Mouse (Mus musculus) neural tube, embryonic 14.5 days (tissue): ENCODE data around the gene Fgfr2. TPM values are rescaled to one million over a fixed set of nuclear protein-coding genes. Genes with fewer than 3 reads are reported as not detected.

Source experiments
- ATAC-seq: fragments of 200-750 bp; cut with Nextera tagmentation; 2 replicates; pipeline ENCODE4 v1.8.0; 2017; ENCODE audit warnings: low read depth, mild to moderate bottlenecking, moderate TSS enrichment, moderate library complexity
- H3K27ac ChIP-seq: fragments of 300-500 bp; sonication (generic); 2 replicates; pipeline ENCODE4 v1.5.1; 2014; ENCODE audit warnings: low read depth, mild to moderate bottlenecking, control low read depth, low read length, moderate library complexity, mixed read lengths
- H3K27me3 ChIP-seq: fragments of 300-500 bp; sonication (generic); 2 replicates; pipeline ENCODE4 v1.6.1; 2014; ENCODE audit warnings: low read length; ENCODE audit not compliant: control insufficient read depth, insufficient read depth
- H3K36me3 ChIP-seq: fragments of 300-500 bp; sonication (generic); 2 replicates; pipeline ENCODE4 v1.6.1; 2014; ENCODE audit warnings: low read length, mixed read lengths; ENCODE audit not compliant: control insufficient read depth, insufficient read depth
- H3K4me1 ChIP-seq: fragments of 300-500 bp; sonication (generic); 2 replicates; pipeline ENCODE4 v1.6.1; 2014; ENCODE audit warnings: low read length; ENCODE audit not compliant: control insufficient read depth, insufficient read depth
- H3K4me2 ChIP-seq: fragments of 300-500 bp; sonication (generic); 2 replicates; pipeline ENCODE4 v1.6.1; 2014; ENCODE audit warnings: mild to moderate bottlenecking, low read depth, low read length, control low read depth
- H3K4me3 ChIP-seq: fragments of 300-500 bp; sonication (generic); 2 replicates; pipeline ENCODE4 v1.5.1; 2014; ENCODE audit warnings: low read depth, low read length, control low read depth, mixed read lengths
- H3K9ac ChIP-seq: fragments of 300-500 bp; sonication (generic); replicated peaks from 2 replicates; pipeline ENCODE4 v1.6.1; 2014; ENCODE audit warnings: low read depth, mild to moderate bottlenecking, control low read depth, low read length, mixed read lengths
- H3K9me3 ChIP-seq: fragments of 300-500 bp; sonication (generic); 2 replicates; pipeline ENCODE4 v1.6.1; 2016; ENCODE audit warnings: low read length; ENCODE audit not compliant: control insufficient read depth
- WGBS: fragments of 180-500 bp; shearing (Covaris S2); extraction: QIAGEN DNeasy Blood & Tissue Kit; methylation state at CpG from one replicate; pipeline ENCODE4 v1.1.7; 2014; 5-methylcytosine and 5-hydroxymethylcytosine counted together
- polyA plus RNA-seq: library from polyadenylated mRNA; unstranded; fragments of >200 nt; fragmentation: Nextera tagmentation; extraction: Ambion mirVana; gene quantifications from 2 replicates; pipeline ENCODE4 v1.2.1, GENCODE M21; 2014

Gene Fgfr2
- polyA plus RNA-seq, 1 experiment from 2014 or later, result 28.1 TPM

DNA sequence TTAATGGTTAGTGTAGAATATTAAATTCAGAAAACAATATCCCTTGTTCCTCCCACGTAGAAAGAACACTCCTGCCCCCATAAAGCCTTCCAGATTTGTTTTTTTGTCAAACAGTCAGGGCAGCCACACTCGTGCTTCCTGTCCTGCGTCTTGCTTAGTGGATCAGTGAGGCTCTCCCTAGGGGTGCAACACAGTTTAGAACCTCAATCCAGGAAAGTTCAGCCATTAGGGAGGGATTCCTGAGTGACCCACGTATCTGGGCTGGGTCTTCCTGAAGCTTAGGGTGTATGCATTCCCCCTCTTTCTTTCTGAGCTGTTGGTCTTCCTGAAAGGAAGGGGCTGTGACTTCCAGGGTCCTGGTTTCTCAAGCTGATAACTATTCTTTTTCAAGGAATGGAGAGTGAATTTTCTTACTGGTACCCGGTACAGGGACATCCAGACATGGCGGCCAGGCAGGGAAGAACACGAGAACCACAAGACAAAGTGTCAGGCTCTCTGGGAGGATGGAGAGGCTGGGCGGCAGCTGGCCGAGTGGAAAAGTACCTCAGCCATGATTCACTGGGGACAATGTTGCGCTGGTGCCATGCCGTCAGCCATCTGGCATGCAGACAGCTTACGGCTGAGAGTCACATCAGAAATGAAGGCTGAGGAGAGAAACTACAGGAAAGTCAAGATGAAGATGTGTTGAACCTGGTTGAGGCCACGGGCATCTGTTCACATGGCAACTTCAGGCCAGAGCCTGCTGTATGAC, 2200.0 kb downstream of the Fgfr2 start:
- H3K4me3 ChIP-seq, result no peak overlapping the region
- H3K9ac ChIP-seq, result no peak overlapping the region
- no peaks in the 10 kb centered on the region for H3K36me3 ChIP-seq
- no peaks in the 10 kb centered on the region for H3K4me1 ChIP-seq
- H3K27me3 ChIP-seq, result no peaks in the 10 kb centered on the region
- ATAC-seq, result no peak
- WGBS, result 55% methylated on average over 13 of the region's 13 CpGs
- no peak overlapping the region for H3K27ac ChIP-seq
- no peak overlapping the region for H3K4me2 ChIP-seq
- H3K9me3 ChIP-seq, result no peaks in the 10 kb centered on the region

DNA sequence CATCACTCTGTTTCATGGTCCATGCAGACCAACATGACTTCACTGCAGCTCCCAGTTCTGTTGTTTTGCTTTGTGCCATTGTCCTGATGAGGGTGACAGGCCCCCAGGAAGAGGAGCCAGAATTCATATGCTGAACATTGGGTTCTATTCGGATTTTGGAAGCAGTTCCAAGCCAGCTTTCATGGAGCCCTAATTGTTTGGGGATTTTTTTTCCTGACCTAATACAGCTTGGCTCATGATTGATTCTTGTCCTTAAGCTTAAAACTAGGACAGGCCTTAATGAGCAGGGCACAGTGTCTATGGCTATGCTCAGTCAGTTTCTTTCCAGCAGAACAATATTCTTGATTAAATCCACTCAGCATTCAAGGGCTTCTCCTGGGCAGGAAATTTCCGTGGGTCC, 2204.9 kb downstream of the Fgfr2 start:
- no peak for ATAC-seq
- no peaks in the 10 kb centered on the region for H3K36me3 ChIP-seq
- no peaks in the 10 kb centered on the region for H3K4me1 ChIP-seq
- H3K4me3 ChIP-seq, result no peak overlapping the region
- H3K9me3 ChIP-seq, result no peaks in the 10 kb centered on the region
- no peak overlapping the region for H3K27ac ChIP-seq
- WGBS, result 62% methylated on average over 2 of the region's 2 CpGs
- H3K27me3 ChIP-seq, result no peaks in the 10 kb centered on the region
- no peak overlapping the region for H3K4me2 ChIP-seq
- no peak overlapping the region for H3K9ac ChIP-seq

- Histone ChIP-seq H3K4me2 (no peak overlapping the region), H3K27ac (no peak overlapping the region), H3K9ac (no peak overlapping the region), H3K9me3 (no peaks in the 10 kb centered on the region), H3K36me3 (peaks cover 5% of the 10 kb centered on the region), H3K4me1 (no peaks in the 10 kb centered on the region), H3K27me3 (no peaks in the 10 kb centered on the region), H3K4me3 (no peak overlapping the region)
- ATAC-seq, result no peak
- WGBS, result 53% methylated on average over 5 of the region's 5 CpGs
Observed at GRCm38 (mm10) chr7:130914693-130915363, 2208.3 kb downstream of the Fgfr2 start.

- H3K27ac ChIP-seq, result no peak overlapping the region
- no peaks in the 10 kb centered on the region for H3K27me3 ChIP-seq
- no peaks in the 10 kb centered on the region for H3K9me3 ChIP-seq
- H3K4me1 ChIP-seq, result no peaks in the 10 kb centered on the region
- no peak overlapping the region for H3K4me3 ChIP-seq
- no peak overlapping the region for H3K9ac ChIP-seq
- H3K4me2 ChIP-seq, result no peak overlapping the region
- ATAC-seq, result no peak
- WGBS, result 94% methylated on average over 14 of the region's 14 CpGs
- peaks cover 9% of the 10 kb centered on the region for H3K36me3 ChIP-seq
Observed at GRCm38 (mm10) chr7:130910841-130911240, 2212.3 kb downstream of the Fgfr2 start.

DNA sequence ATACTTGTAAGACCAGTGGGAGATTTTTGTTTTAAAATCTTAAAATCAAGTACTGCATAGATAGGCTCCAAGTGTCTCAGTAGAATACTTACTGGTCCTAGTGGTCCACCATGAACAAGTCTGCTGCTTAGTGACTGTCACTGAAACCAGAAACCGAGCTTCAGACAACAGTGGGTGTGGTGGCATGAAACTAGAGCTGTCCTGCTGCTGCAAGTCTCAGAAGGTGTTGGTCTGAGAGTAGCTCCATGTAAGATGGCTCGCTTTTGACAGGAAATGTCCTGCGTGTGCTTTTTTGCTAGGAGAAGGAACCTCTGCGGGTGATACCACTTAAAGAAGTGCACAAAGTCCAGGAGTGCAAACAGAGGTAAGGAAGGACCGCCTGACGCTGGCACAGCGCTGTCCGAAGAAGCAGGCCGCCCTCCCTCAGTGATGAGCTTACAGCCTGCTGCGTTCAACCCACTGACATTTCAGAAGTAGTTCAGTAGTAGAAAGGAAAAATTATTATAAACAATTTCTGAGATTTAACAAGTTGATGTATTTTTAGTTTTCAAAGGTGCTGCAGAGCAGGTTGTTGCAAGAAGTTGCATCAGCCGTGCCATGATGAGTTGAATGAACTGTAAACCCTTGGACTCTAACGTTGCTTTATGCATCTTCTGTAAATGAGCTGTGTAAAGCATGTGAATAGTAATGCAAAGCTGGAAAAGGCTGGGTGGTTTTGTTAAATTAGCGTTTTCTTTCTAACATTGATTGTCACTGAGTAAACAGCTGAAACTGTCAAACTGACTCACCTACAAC, 2218.4 kb downstream of the Fgfr2 start:
- Histone ChIP-seq H3K9me3 (no peaks in the 10 kb centered on the region), H3K4me2 (no peak overlapping the region), H3K27me3 (no peaks in the 10 kb centered on the region), H3K4me3 (no peak overlapping the region), H3K9ac (no peak overlapping the region), H3K27ac (no peak overlapping the region), H3K36me3 (peaks cover 23% of the 10 kb centered on the region), H3K4me1 (no peaks in the 10 kb centered on the region)
- WGBS, result 92% methylated on average over 13 of the region's 13 CpGs
- ATAC-seq, result no peak

- Histone ChIP-seq H3K27ac (no peak overlapping the region), H3K9ac (no peak overlapping the region), H3K4me1 (no peaks in the 10 kb centered on the region), H3K4me2 (no peak overlapping the region), H3K9me3 (no peaks in the 10 kb centered on the region), H3K4me3 (no peak overlapping the region), H3K27me3 (no peaks in the 10 kb centered on the region), H3K36me3 (peaks cover 19% of the 10 kb centered on the region)
- no peak for ATAC-seq
- 89% methylated on average over 16 of the region's 16 CpGs for WGBS
Observed at GRCm38 (mm10) chr7:130903505-130904074, 2219.6 kb downstream of the Fgfr2 start.

GRCm38 (mm10) chr7:130902929-130903328, 2220.2 kb downstream of the Fgfr2 start:
- 90% methylated on average over 1 of the region's 1 CpGs for WGBS
- H3K4me3 ChIP-seq, result no peak overlapping the region
- peaks cover 19% of the 10 kb centered on the region for H3K36me3 ChIP-seq

GRCm38 (mm10) chr7:130900233-130900848, 2222.8 kb downstream of the Fgfr2 start:
- Histone ChIP-seq H3K9me3 (no peaks in the 10 kb centered on the region), H3K27me3 (no peaks in the 10 kb centered on the region), H3K9ac (no peak overlapping the region), H3K27ac (no peak overlapping the region), H3K4me3 (no peak overlapping the region), H3K4me2 (no peak overlapping the region), H3K36me3 (peaks cover 19% of the 10 kb centered on the region), H3K4me1 (no peaks in the 10 kb centered on the region)
- no peak for ATAC-seq
- 94% methylated on average over 5 of the region's 5 CpGs for WGBS

More at GRCm38 (mm10) chr7:130902929-130903328, 2220.2 kb downstream of the Fgfr2 start:
- Histone ChIP-seq H3K9me3 (no peaks in the 10 kb centered on the region), H3K9ac (no peak overlapping the region), H3K4me2 (no peak overlapping the region), H3K27ac (no peak overlapping the region), H3K27me3 (no peaks in the 10 kb centered on the region), H3K4me1 (no peaks in the 10 kb centered on the region)
- no peak for ATAC-seq
